Mouse (Mus musculus) brain, adult 2 months (tissue): ENCODE data around the gene Spata31d1d.
"Not testable (repeated sequence)": the region's sequence is repeated elsewhere in the genome, so short reads cannot be mapped to it uniquely, and the experiment has no call there.

Source experiments
- DNase-seq: peaks from one replicate; pipeline ENCODE4 v3.0.0; 2011; ENCODE audit warnings: low read depth, low spot score

Spata31d1d gene

GRCm38 (mm10) chr13:59731652-59732051 is at the start of gene Spata31d1d:
Gene Spata31d1d, minus strand, starts transcription at chr13:59731752.
- DNase-seq, result no peak

GRCm38 (mm10) chr13:59779744-59780264 is 48.3 kb upstream of the Spata31d1d start:
- DNase-seq, result not testable (repeated sequence)

- peak; percentile 27 for DNase-seq
Measured at GRCm38 (mm10) chr13:59779213-59779612, 47.7 kb upstream of the Spata31d1d start.

- no peak for DNase-seq
Measured at GRCm38 (mm10) chr13:59775168-59775567, 43.6 kb upstream of the Spata31d1d start.

- peak; percentile 84 for DNase-seq
Measured at GRCm38 (mm10) chr13:59771257-59771656, 39.7 kb upstream of the Spata31d1d start.

- DNase-seq, result peak; percentile 58
Measured at GRCm38 (mm10) chr13:59770847-59771246, 39.3 kb upstream of the Spata31d1d start.

GRCm38 (mm10) chr13:59770164-59770562 is 38.6 kb upstream of the Spata31d1d start:
- peak; percentile 91 for DNase-seq

GRCm38 (mm10) chr13:59769296-59770163 is 38.0 kb upstream of the Spata31d1d start, which contains the start of gene Isca1:
Gene Isca1, minus strand, starts transcription at chr13:59769810.
- DNase-seq, result peak; percentile 99

- peak; percentile 16 for DNase-seq
Measured at GRCm38 (mm10) chr13:59768531-59768930, 37.0 kb upstream of the Spata31d1d start.

- no peak for DNase-seq
Measured at GRCm38 (mm10) chr13:59766786-59767515, 35.4 kb upstream of the Spata31d1d start.

- no peak for DNase-seq
Measured at GRCm38 (mm10) chr13:59762791-59763190, 31.2 kb upstream of the Spata31d1d start.

GRCm38 (mm10) chr13:59756906-59757305 is 25.4 kb upstream of the Spata31d1d start:
- no peak for DNase-seq

- DNase-seq, result no peak
Measured at GRCm38 (mm10) chr13:59750310-59750709, 18.8 kb upstream of the Spata31d1d start.

GRCm38 (mm10) chr13:59746711-59747110 is 15.2 kb upstream of the Spata31d1d start, which contains the start of gene 1700014D04Rik:
Gene 1700014D04Rik, minus strand, starts transcription at chr13:59746752.
- DNase-seq, result peak; percentile 86

GRCm38 (mm10) chr13:59746164-59746563 is 14.6 kb upstream of the Spata31d1d start:
- no peak for DNase-seq

GRCm38 (mm10) chr13:59745462-59745861 is 13.9 kb upstream of the Spata31d1d start:
- DNase-seq, result peak; percentile 65

- DNase-seq, result no peak
Measured at GRCm38 (mm10) chr13:59741697-59742096, 10.1 kb upstream of the Spata31d1d start.

- no peak for DNase-seq
Measured at GRCm38 (mm10) chr13:59741096-59741495, 9.5 kb upstream of the Spata31d1d start.

- no peak for DNase-seq
Measured at GRCm38 (mm10) chr13:59739397-59739796, 7.8 kb upstream of the Spata31d1d start.

GRCm38 (mm10) chr13:59738455-59738854 is 6.9 kb upstream of the Spata31d1d start:
- DNase-seq, result no peak

- DNase-seq, result peak; percentile 53
Measured at GRCm38 (mm10) chr13:59735190-59735589, 3.6 kb upstream of the Spata31d1d start.

- DNase-seq, result not testable (repeated sequence)
Measured at GRCm38 (mm10) chr13:59734347-59734746, 2.8 kb upstream of the Spata31d1d start.
